Mouse (Mus musculus) lung, postnatal 36 days (tissue): ENCODE results near the gene Slc7a4.
A peak's percentile ranks its signal among the peaks of the same experiment; 100 is the strongest.
"Not testable (repeated sequence)": the region's sequence is repeated elsewhere in the genome, so short reads cannot be mapped to it uniquely, and the experiment has no call there.

Experiments used
- DNase-seq: peaks from one replicate; pipeline ENCODE4 v3.0.0; 2022; ENCODE audit warnings: mixed read lengths

The Slc7a4 gene

GRCm38 (mm10) chr16:17583064-17583463 is at the start of gene Slc7a4:
Gene Slc7a4 (minus strand): TSS chr16:17583214.
- DNase-seq: peak; percentile 54

GRCm38 (mm10) chr16:17632580-17632979 is 49.6 kb upstream of the Slc7a4 start:
- DNase-seq: no peak

- DNase-seq: no peak
Observed at GRCm38 (mm10) chr16:17626269-17626555, 43.2 kb upstream of the Slc7a4 start.

GRCm38 (mm10) chr16:17625488-17626268 is 42.7 kb upstream of the Slc7a4 start:
- DNase-seq: peak; percentile 38

- DNase-seq: no peak
Observed at GRCm38 (mm10) chr16:17621936-17622335, 38.9 kb upstream of the Slc7a4 start.

GRCm38 (mm10) chr16:17619198-17620105 is 36.4 kb upstream of the Slc7a4 start, which contains the start of gene Smpd4:
Gene Smpd4 (plus strand): TSS chr16:17619354.
- peak; percentile 96 for DNase-seq

GRCm38 (mm10) chr16:17617922-17618565 is 35.0 kb upstream of the Slc7a4 start:
- DNase-seq: peak; percentile 62

GRCm38 (mm10) chr16:17616212-17616611 is 33.2 kb upstream of the Slc7a4 start:
- no peak for DNase-seq

GRCm38 (mm10) chr16:17614740-17615139 is 31.7 kb upstream of the Slc7a4 start:
- not testable (repeated sequence) for DNase-seq

- no peak for DNase-seq
Observed at GRCm38 (mm10) chr16:17611383-17611782, 28.4 kb upstream of the Slc7a4 start.

- DNase-seq: no peak
Observed at GRCm38 (mm10) chr16:17605684-17606083, 22.7 kb upstream of the Slc7a4 start.

GRCm38 (mm10) chr16:17604941-17605340 is 21.9 kb upstream of the Slc7a4 start:
- no peak for DNase-seq

GRCm38 (mm10) chr16:17600944-17601562 is 18.0 kb upstream of the Slc7a4 start:
- no peak for DNase-seq

- DNase-seq: no peak
Observed at GRCm38 (mm10) chr16:17590731-17591130, 7.7 kb upstream of the Slc7a4 start.

GRCm38 (mm10) chr16:17584555-17584954 is 1.5 kb upstream of the Slc7a4 start:
- DNase-seq: no peak

- no peak for DNase-seq
Observed at GRCm38 (mm10) chr16:17576825-17577215, 6.2 kb downstream of the Slc7a4 start.

GRCm38 (mm10) chr16:17575870-17576824 is 6.9 kb downstream of the Slc7a4 start:
- DNase-seq: peak; percentile 83

- DNase-seq: no peak
Observed at GRCm38 (mm10) chr16:17566186-17566585, 16.8 kb downstream of the Slc7a4 start.

GRCm38 (mm10) chr16:17564771-17565170 is 18.2 kb downstream of the Slc7a4 start:
- no peak for DNase-seq

GRCm38 (mm10) chr16:17564221-17564620 is 18.8 kb downstream of the Slc7a4 start:
- no peak for DNase-seq

- DNase-seq: no peak
Observed at GRCm38 (mm10) chr16:17563580-17563979, 19.4 kb downstream of the Slc7a4 start.

- peak; percentile 56 for DNase-seq
Observed at GRCm38 (mm10) chr16:17561751-17562208, 21.2 kb downstream of the Slc7a4 start, which contains the start of gene P2rx6. Gene P2rx6 (plus strand): TSS chr16:17561885.
